Mouse (Mus musculus): ENCODE measurements at regions not wholly inside any gene's neighbourhood (a gene's known extent, or its start where the extent isn't known, plus 50 kb on each side); places are given as distances from the start of the nearest gene placed in this dataset.

- no peak for DNase-seq
Measured at GRCm38 (mm10) chr1:128712876-128713275, 120.8 kb upstream of the Cxcr4 start.

- no peak for DNase-seq
Measured at GRCm38 (mm10) chr1:128711121-128711520, 119.0 kb upstream of the Cxcr4 start.

GRCm38 (mm10) chr1:128707747-128708146 is 115.7 kb upstream of the Cxcr4 start:
- DNase-seq: no peak

GRCm38 (mm10) chr1:128706167-128706566 is 114.1 kb upstream of the Cxcr4 start:
- DNase-seq: no peak

GRCm38 (mm10) chr1:128705071-128705503 is 113.0 kb upstream of the Cxcr4 start:
- DNase-seq: no peak

GRCm38 (mm10) chr1:128701326-128701725 is 109.2 kb upstream of the Cxcr4 start:
- DNase-seq: no peak

- no peak for DNase-seq
Measured at GRCm38 (mm10) chr1:128697962-128698361, 105.9 kb upstream of the Cxcr4 start.

- no peak for DNase-seq
Measured at GRCm38 (mm10) chr1:128695936-128696335, 103.8 kb upstream of the Cxcr4 start.

GRCm38 (mm10) chr1:128692799-128693198 is 100.7 kb upstream of the Cxcr4 start:
- no peak for DNase-seq

GRCm38 (mm10) chr1:128692313-128692712 is 100.2 kb upstream of the Cxcr4 start:
- no peak for DNase-seq

- DNase-seq: no peak
Measured at GRCm38 (mm10) chr1:128687236-128687927, 95.3 kb upstream of the Cxcr4 start.

GRCm38 (mm10) chr1:128685467-128686137 is 93.5 kb upstream of the Cxcr4 start:
- no peak for DNase-seq

GRCm38 (mm10) chr1:128682942-128683341 is 90.8 kb upstream of the Cxcr4 start:
- DNase-seq: peak; percentile 35

- no peak for DNase-seq
Measured at GRCm38 (mm10) chr1:128681261-128681660, 89.2 kb upstream of the Cxcr4 start.

GRCm38 (mm10) chr1:128680538-128680937 is 88.4 kb upstream of the Cxcr4 start:
- DNase-seq: no peak

- DNase-seq: no peak
Measured at GRCm38 (mm10) chr1:128680012-128680411, 87.9 kb upstream of the Cxcr4 start.

- DNase-seq: no peak
Measured at GRCm38 (mm10) chr1:128679005-128679980, 87.2 kb upstream of the Cxcr4 start.

- DNase-seq: no peak
Measured at GRCm38 (mm10) chr1:128675538-128675937, 83.4 kb upstream of the Cxcr4 start.

GRCm38 (mm10) chr1:128672306-128672705 is 80.2 kb upstream of the Cxcr4 start:
- no peak for DNase-seq

- no peak for DNase-seq
Measured at GRCm38 (mm10) chr1:128671495-128671894, 79.4 kb upstream of the Cxcr4 start.

- no peak for DNase-seq
Measured at GRCm38 (mm10) chr1:128671016-128671415, 78.9 kb upstream of the Cxcr4 start.

- DNase-seq: no peak
Measured at GRCm38 (mm10) chr1:128669241-128669666, 77.2 kb upstream of the Cxcr4 start.

- DNase-seq: no peak
Measured at GRCm38 (mm10) chr1:128668718-128669117, 76.6 kb upstream of the Cxcr4 start.
